Mouse (Mus musculus) thymus, adult 2 months (tissue): ENCODE measurements around the gene Optn. TPM values are rescaled to one million over a fixed set of nuclear protein-coding genes. Genes with fewer than 3 reads are reported as not detected.
"Not testable (repeated sequence)": the region's sequence is repeated elsewhere in the genome, so short reads cannot be mapped to it uniquely, and the experiment has no call there.

Experiments
- DNase-seq: peaks from one replicate; pipeline ENCODE4 v3.0.0; 2021
- H3K27ac ChIP-seq: fragments of 200-500 bp; 2 replicates; pipeline ENCODE4 v1.5.1; 2012; ENCODE audit warnings: low read length, control low read depth; ENCODE audit not compliant: control insufficient read depth, insufficient read depth
- H3K27me3 ChIP-seq: fragments of 200-500 bp; 2 replicates; pipeline ENCODE4 v1.6.1; 2012; ENCODE audit warnings: mild to moderate bottlenecking, low read length, moderate library complexity, mixed read lengths; ENCODE audit not compliant: control insufficient read depth, insufficient read depth
- H3K36me3 ChIP-seq: fragments of 200-500 bp; 2 replicates; pipeline ENCODE4 v1.6.1; 2012; ENCODE audit warnings: mild to moderate bottlenecking, low read length, moderate library complexity; ENCODE audit not compliant: control insufficient read depth, insufficient read depth
- H3K4me1 ChIP-seq: fragments of 200-500 bp; replicated peaks from 2 replicates; pipeline ENCODE4 v1.6.1; 2012; ENCODE audit warnings: low read length; ENCODE audit not compliant: control insufficient read depth, insufficient read depth
- H3K4me3 ChIP-seq: fragments of 200-500 bp; 2 replicates; pipeline ENCODE4 v1.5.1; 2012; ENCODE audit warnings: mild to moderate bottlenecking, low read length, control low read depth, moderate library complexity; ENCODE audit not compliant: control insufficient read depth, insufficient read depth
- CTCF ChIP-seq: fragments of 200-500 bp; IDR thresholded peaks from 2 replicates; pipeline ENCODE4 v1.5.1; 2012; ENCODE audit warnings: mild to moderate bottlenecking, control low read depth, low read length, moderate library complexity, borderline replicate concordance; ENCODE audit not compliant: control insufficient read depth, poor library complexity, insufficient read depth; ENCODE audit errors: extremely low read depth
- POLR2A ChIP-seq: fragments of 200-500 bp; IDR thresholded peaks from 2 replicates; pipeline ENCODE4 v1.6.1; 2012; ENCODE audit warnings: mild to moderate bottlenecking, low read length, control low read depth, moderate library complexity; ENCODE audit not compliant: control insufficient read depth, poor library complexity, insufficient read depth; ENCODE audit errors: extremely low read depth
- WGBS: fragments of 180-500 bp; shearing (Covaris S2); methylation state at CpG from one replicate; pipeline ENCODE4 v1.1.7; 2018; 5-methylcytosine and 5-hydroxymethylcytosine counted together
- polyA plus RNA-seq: library from polyadenylated mRNA; depleted of rRNA; stranded (reverse); fragments of >200 nt; gene quantifications from 2 replicates; pipeline ENCODE4 v1.2.3, GENCODE M21; 2012

The Optn gene
- polyA plus RNA-seq, 1 experiment: 1.4 TPM

DNA sequence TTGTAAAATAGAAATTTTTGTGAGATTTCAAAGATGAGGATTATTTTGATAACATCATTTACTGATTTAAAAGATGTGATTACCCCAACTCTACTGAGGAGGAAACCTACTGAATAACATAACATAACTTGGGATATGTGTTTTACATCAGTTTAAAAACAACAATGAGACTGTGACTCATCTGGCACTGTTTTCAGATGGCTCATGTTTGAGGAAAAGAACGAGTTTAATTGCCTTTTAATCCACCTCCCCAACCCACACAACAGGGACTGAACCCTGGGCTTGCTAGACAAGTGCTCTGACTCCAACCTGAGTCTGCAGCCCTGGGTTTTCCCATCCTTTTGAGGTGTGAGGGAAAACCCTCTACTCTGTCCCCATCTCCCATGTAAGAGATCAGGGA is 31.5 kb upstream of the Optn start:
- Histone ChIP-seq H3K4me1 (peaks cover 7% of the 10 kb centered on the region), H3K27ac (no peak overlapping the region), H3K36me3 (no peaks in the 10 kb centered on the region), H3K27me3 (no peaks in the 10 kb centered on the region), H3K4me3 (no peak overlapping the region)
- DNase-seq: no peak
- WGBS: 50% methylated on average over 1 of the region's 1 CpGs
- TF ChIP-seq CTCF: no peak
- TF ChIP-seq POLR2A: no peak

DNA sequence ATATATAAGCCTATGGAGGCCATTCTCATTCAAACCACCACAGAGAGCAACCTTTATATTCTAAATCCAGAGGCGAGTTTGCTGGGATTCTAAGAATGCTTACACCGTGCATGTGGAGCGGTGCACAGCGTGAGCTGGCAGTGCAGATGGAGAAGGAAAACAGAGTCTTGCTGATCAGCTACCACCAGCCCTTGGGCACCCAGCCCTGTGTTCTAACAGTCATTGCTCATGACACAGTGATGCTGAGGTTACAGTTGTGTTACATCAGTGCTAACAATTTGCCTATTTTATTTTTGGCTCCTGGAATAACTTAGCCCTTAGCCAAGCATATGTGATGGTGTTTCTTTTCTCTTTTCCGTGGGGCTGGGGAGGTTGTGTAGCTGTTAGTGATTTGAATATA is 31.0 kb upstream of the Optn start:
- TF ChIP-seq POLR2A: no peak
- 94% methylated on average over 5 of the region's 5 CpGs for WGBS
- peaks cover 7% of the 10 kb centered on the region for H3K4me1 ChIP-seq
- no peaks in the 10 kb centered on the region for H3K36me3 ChIP-seq
- DNase-seq: no peak
- no peak overlapping the region for H3K4me3 ChIP-seq
- no peak overlapping the region for H3K27ac ChIP-seq
- no peaks in the 10 kb centered on the region for H3K27me3 ChIP-seq

DNA sequence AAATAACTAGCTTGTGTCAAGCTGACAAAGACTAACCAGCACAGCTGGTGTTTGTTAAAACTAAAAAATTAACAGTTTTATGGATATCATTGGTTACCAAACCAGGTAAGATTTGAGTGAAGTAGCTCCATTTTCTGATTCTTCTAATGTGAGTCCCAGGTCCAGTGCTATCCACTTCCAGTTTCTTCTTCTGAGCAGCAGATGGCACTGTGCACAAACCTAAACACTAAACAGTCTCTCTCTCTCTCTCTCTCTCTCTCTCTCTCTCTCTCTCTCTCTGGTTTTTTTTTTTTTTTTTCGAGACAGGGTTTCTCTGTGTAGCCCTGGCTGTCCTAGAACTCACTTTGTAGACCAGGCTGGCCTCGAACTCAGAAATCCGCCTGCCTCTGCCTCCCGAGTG is 26.5 kb upstream of the Optn start:
- not testable (repeated sequence) for H3K27ac ChIP-seq, H3K36me3 ChIP-seq, H3K27me3 ChIP-seq, H3K4me1 ChIP-seq, DNase-seq, H3K4me3 ChIP-seq
- WGBS: 75% methylated on average over 4 of the region's 4 CpGs

DNA sequence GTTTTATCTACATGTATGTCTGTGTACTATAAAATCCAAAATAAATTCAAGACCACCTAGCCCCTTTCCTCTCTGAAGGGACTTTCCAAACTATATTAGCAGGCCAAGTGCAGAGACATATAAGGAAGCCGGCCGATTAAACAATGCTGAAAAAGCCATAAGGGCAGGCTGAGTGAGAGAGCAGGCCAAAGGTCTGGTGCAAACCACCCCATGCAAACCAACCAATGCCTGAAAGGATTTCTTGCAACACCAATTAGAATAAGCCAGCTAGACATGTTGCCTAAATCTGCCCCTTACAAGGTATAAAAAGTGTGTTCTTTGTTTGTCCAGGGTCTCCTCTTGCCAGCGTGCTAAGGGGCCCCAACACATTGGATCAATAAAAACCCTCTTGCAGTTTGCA is 23.8 kb upstream of the Optn start:
- H3K4me1 ChIP-seq: no peaks in the 10 kb centered on the region
- no peaks in the 10 kb centered on the region for H3K27me3 ChIP-seq
- 92% methylated on average over 3 of the region's 3 CpGs for WGBS
- H3K36me3 ChIP-seq: no peaks in the 10 kb centered on the region
- TF ChIP-seq CTCF (no peak), POLR2A (no peak)
- no peak overlapping the region for H3K27ac ChIP-seq
- DNase-seq: no peak
- no peak overlapping the region for H3K4me3 ChIP-seq

DNA sequence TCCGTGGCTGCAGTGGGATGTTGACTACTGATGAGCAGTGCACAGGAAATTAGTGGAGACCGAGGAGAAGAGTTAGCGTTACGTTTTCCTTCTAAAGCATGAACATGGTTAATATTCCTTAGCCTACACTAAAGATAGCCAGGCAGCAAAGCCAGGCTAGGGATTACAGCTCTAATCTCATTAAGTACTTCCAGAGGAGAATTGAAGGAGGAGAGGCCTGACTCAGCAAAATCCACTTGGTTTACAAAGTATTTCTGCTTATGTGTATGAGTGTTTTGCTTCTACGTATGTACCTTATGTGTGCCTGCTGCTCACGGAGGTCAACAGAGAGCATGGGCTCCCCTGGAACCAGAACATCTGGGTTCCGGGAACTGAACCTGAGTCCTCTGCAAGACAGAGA is 19.9 kb upstream of the Optn start:
- no peaks in the 10 kb centered on the region for H3K4me1 ChIP-seq
- TF ChIP-seq CTCF (no peak), POLR2A (no peak)
- H3K27ac ChIP-seq: no peak overlapping the region
- DNase-seq: no peak
- no peak overlapping the region for H3K4me3 ChIP-seq
- WGBS: 94% methylated on average over 7 of the region's 7 CpGs
- no peaks in the 10 kb centered on the region for H3K36me3 ChIP-seq
- no peaks in the 10 kb centered on the region for H3K27me3 ChIP-seq

DNA sequence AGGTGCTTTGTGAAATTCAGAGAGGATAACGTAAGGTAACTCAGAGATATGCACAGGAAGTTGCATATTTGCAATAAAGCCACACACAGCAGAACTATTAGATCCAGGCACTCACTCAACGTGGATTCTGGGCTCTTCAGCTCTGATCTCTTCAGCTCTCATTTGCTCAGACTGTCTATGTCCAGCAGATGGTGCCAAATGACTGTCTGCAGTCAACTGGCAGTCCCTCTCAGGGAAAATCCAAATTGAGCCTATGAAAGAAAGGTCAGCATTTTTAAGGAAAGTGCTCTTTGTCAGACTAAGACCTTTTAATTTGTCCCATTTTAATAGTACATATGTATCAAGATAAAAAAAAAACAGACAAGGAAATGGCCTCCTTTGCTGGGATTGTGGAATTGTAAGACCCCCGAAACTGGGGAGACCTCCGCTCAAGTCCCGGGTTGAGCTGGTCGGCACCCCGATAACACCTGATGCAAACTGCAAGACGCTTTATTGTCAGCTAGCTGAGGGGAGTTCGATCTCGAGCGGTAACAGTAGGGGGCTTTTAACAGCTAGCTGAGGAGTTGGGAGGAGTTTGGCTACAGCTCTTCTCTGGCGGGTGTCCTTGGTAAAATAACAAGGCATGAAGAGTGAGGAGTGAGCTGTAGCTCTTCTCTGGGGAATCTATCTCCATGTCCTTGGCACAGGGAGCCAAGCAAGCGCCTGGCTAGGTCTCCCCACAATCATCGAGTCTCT is 16.4 kb upstream of the Optn start:
- no peaks in the 10 kb centered on the region for H3K4me1 ChIP-seq
- no peak overlapping the region for H3K27ac ChIP-seq
- TF ChIP-seq POLR2A: no peak
- no peak for TF ChIP-seq CTCF
- WGBS: 27% methylated on average over 14 of the region's 14 CpGs
- H3K27me3 ChIP-seq: no peaks in the 10 kb centered on the region
- H3K4me3 ChIP-seq: no peak overlapping the region
- DNase-seq: no peak
- no peaks in the 10 kb centered on the region for H3K36me3 ChIP-seq

DNA sequence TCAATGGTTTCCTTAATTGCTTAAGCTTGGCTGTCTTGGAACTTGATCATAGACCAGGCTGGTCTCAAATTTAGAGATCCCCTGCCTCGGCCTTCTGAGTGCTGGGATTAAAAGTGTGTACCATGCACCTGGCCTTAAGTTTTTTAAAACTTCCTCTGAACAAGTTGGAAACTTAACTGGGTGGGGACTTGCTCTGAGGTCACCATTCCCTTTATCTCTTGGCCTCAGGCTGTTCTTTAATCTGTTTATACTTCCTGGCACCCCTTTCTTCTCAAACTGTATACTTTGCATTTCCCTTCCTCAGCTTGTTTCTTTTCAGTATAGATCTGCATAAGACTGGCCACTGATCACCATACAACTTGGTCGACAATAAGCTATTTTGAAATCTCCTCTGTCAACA is 14.1 kb upstream of the Optn start:
- H3K36me3 ChIP-seq: no peaks in the 10 kb centered on the region
- TF ChIP-seq POLR2A (no peak), CTCF (no peak)
- no peak for DNase-seq
- no peak overlapping the region for H3K4me3 ChIP-seq
- 53% methylated on average over 2 of the region's 2 CpGs for WGBS
- no peaks in the 10 kb centered on the region for H3K4me1 ChIP-seq
- H3K27ac ChIP-seq: no peak overlapping the region
- no peaks in the 10 kb centered on the region for H3K27me3 ChIP-seq
